Mouse (Mus musculus) heart, postnatal 36 days (tissue): ENCODE measurements around the gene Nfia. TPM values are rescaled to one million over a fixed set of nuclear protein-coding genes. Genes with fewer than 3 reads are reported as not detected.

Experiments used
- DNase-seq, 2 experiments: peaks; one replicate each; pipeline ENCODE4 v3.0.0; 2021 to 2022
- intact Hi-C: fragments of 180-260 bp; cut with DNase I; formaldehyde crosslinking; loops from one replicate; pipeline ENCODE4 v1.15.1; 2025
- total RNA-seq, 2 experiments: library from RNA; stranded (reverse); gene quantifications; 2 replicates each; pipeline ENCODE4 v1.2.3; 2021

The Nfia gene
- total RNA-seq, 2 experiments from 2014 or later, result 128 to 149 TPM

- intact Hi-C loops, result no loop called here
- DNase-seq, result no peak
These were observed 200.5 kb downstream of the Nfia start for GRCm38 (mm10) chr4:97973064-97973463.

GRCm38 (mm10) chr4:97974037-97974436 is 201.5 kb downstream of the Nfia start:
- DNase-seq, result no peak
- intact Hi-C loops, result no loop called here

GRCm38 (mm10) chr4:97976891-97977290 is 204.4 kb downstream of the Nfia start:
- intact Hi-C loops, result no loop called here
- DNase-seq, result no peak

GRCm38 (mm10) chr4:97984361-97984760 is 211.8 kb downstream of the Nfia start:
- intact Hi-C loops, result no loop called here
- DNase-seq, result no peak

GRCm38 (mm10) chr4:97986056-97986734 is 213.7 kb downstream of the Nfia start:
- DNase-seq, result no peak
- intact Hi-C loops, result no loop called here

- no peak for DNase-seq
- intact Hi-C loops, result no loop called here
These were observed 214.2 kb downstream of the Nfia start for GRCm38 (mm10) chr4:97986735-97987075.

- DNase-seq, result no peak
- intact Hi-C loops, result no loop called here
These were observed 216.2 kb downstream of the Nfia start for GRCm38 (mm10) chr4:97988703-97989102.

- intact Hi-C loops, result no loop called here
- peak in 1 of 2 experiments; percentile 40 for DNase-seq
These were observed 217.9 kb downstream of the Nfia start for GRCm38 (mm10) chr4:97990431-97990830.

- no peak for DNase-seq
- intact Hi-C loops, result no loop called here
These were observed 218.9 kb downstream of the Nfia start for GRCm38 (mm10) chr4:97991395-97991794.

- DNase-seq, result no peak
- intact Hi-C loops, result no loop called here
These were observed 219.3 kb downstream of the Nfia start for GRCm38 (mm10) chr4:97991880-97992279.

- DNase-seq, result no peak
- intact Hi-C loops, result no loop called here
These were observed 223.6 kb downstream of the Nfia start for GRCm38 (mm10) chr4:97995911-97996712.

GRCm38 (mm10) chr4:97997151-97997817 is 224.8 kb downstream of the Nfia start:
- intact Hi-C loops, result no loop called here
- DNase-seq, result no peak

- DNase-seq, result no peak
- intact Hi-C loops, result loop anchor here (5.0 kb wide), 4 partner anchors 35 to 320 kb away; no protein-coding TSS in a partner anchor
These were observed 229.7 kb downstream of the Nfia start for GRCm38 (mm10) chr4:98002206-98002605.

GRCm38 (mm10) chr4:98003323-98004107 is 231.0 kb downstream of the Nfia start:
- intact Hi-C loops, result loop anchor here (2.0 to 5.0 kb wide), 7 partner anchors 36 to 319 kb away; no protein-coding TSS in a partner anchor
- DNase-seq, result peak; percentile 17 to 37

- DNase-seq, result peak; percentile 56 to 70
- intact Hi-C loops, result loop anchor here (2.0 to 5.0 kb wide), 7 partner anchors 37 to 318 kb away; no protein-coding TSS in a partner anchor
These were observed 231.6 kb downstream of the Nfia start for GRCm38 (mm10) chr4:98004108-98004625.

GRCm38 (mm10) chr4:98004986-98005385 is 232.5 kb downstream of the Nfia start:
- no peak for DNase-seq
- intact Hi-C loops, result loop anchor here (2.0 to 5.0 kb wide), 7 partner anchors 38 to 317 kb away; no protein-coding TSS in a partner anchor

- intact Hi-C loops, result no loop called here
- DNase-seq, result no peak
These were observed 236.4 kb downstream of the Nfia start for GRCm38 (mm10) chr4:98008814-98009368.

- no peak for DNase-seq
- intact Hi-C loops, result no loop called here
These were observed 237.4 kb downstream of the Nfia start for GRCm38 (mm10) chr4:98009966-98010365.

GRCm38 (mm10) chr4:98019811-98020210 is 247.3 kb downstream of the Nfia start:
- intact Hi-C loops, result no loop called here
- no peak for DNase-seq

GRCm38 (mm10) chr4:98020836-98021235 is 248.3 kb downstream of the Nfia start:
- intact Hi-C loops, result no loop called here
- no peak for DNase-seq
